Mouse (Mus musculus): ENCODE results near the gene Vmn1r167. TPM values are rescaled to one million over a fixed set of nuclear protein-coding genes. Genes with fewer than 3 reads are reported as not detected.
"Not testable (repeated sequence)": the region's sequence is repeated elsewhere in the genome, so short reads cannot be mapped to it uniquely, and the experiment has no call there.

The Vmn1r167 gene
- not detected in 2 replicates for polyA plus RNA-seq (2015; fragmentation: Nextera tagmentation; extraction: Ambion mirVana)

- H3K4me1 ChIP-seq; H3K27me3 ChIP-seq; ATAC-seq (ENCODE audit: insufficient number of reproducible peaks, insufficient read depth, low FRiP score, low TSS enrichment, low read depth); H3K36me3 ChIP-seq; H3K9ac ChIP-seq; H3K4me3 ChIP-seq; H3K27ac ChIP-seq; H3K4me2 ChIP-seq: not testable (repeated sequence)
- H3K9me3 ChIP-seq, result peaks cover 12% of the 10 kb centered on the region
- 82% methylated on average over 2 of the region's 2 CpGs for WGBS
Measured at GRCm38 (mm10) chr7:23507106-23507505, at the start of gene Vmn1r167. Gene Vmn1r167, minus strand, starts transcription at chr7:23507206.

GRCm38 (mm10) chr7:23539432-23539831 lies 32.4 kb upstream of the Vmn1r167 start, which contains the start of gene Vmn1r168:
Gene Vmn1r168, plus strand, starts transcription at chr7:23539732.
- not testable (repeated sequence) for H3K27ac ChIP-seq; H3K4me3 ChIP-seq; H3K4me1 ChIP-seq; H3K36me3 ChIP-seq; H3K27me3 ChIP-seq; H3K9me3 ChIP-seq; H3K4me2 ChIP-seq; ATAC-seq (ENCODE audit: insufficient number of reproducible peaks, insufficient read depth, low FRiP score, low TSS enrichment, low read depth); H3K9ac ChIP-seq
- no CpG with 5 or more reads among the region's 1 CpGs for WGBS

- not testable (repeated sequence) for H3K36me3 ChIP-seq; H3K4me1 ChIP-seq; H3K27me3 ChIP-seq; H3K4me2 ChIP-seq; H3K4me3 ChIP-seq; ATAC-seq (ENCODE audit: insufficient number of reproducible peaks, insufficient read depth, low FRiP score, low TSS enrichment, low read depth); H3K9ac ChIP-seq; H3K27ac ChIP-seq
- H3K9me3 ChIP-seq, result peaks cover 14% of the 10 kb centered on the region; the same call in 1 of the 2 replicates
- 71% methylated on average over 2 of the region's 2 CpGs for WGBS
Measured at GRCm38 (mm10) chr7:23472886-23473285, 34.1 kb downstream of the Vmn1r167 start.

- not testable (repeated sequence) for H3K9ac ChIP-seq; H3K4me2 ChIP-seq; H3K4me3 ChIP-seq; H3K4me1 ChIP-seq; H3K27ac ChIP-seq; H3K36me3 ChIP-seq; ATAC-seq (ENCODE audit: insufficient number of reproducible peaks, insufficient read depth, low FRiP score, low TSS enrichment, low read depth); H3K27me3 ChIP-seq
- peaks cover 27% of the 10 kb centered on the region for H3K9me3 ChIP-seq
- WGBS, result 61% methylated on average over 3 of the region's 3 CpGs
Measured at GRCm38 (mm10) chr7:23470832-23471231, 36.2 kb downstream of the Vmn1r167 start.

- H3K27me3 ChIP-seq, H3K9ac ChIP-seq: not testable (repeated sequence)
Measured at GRCm38 (mm10) chr7:23470201-23470600, 36.8 kb downstream of the Vmn1r167 start.

More at GRCm38 (mm10) chr7:23470201-23470600, 36.8 kb downstream of the Vmn1r167 start:
- not testable (repeated sequence) for H3K27ac ChIP-seq; ATAC-seq (ENCODE audit: insufficient number of reproducible peaks, insufficient read depth, low FRiP score, low TSS enrichment, low read depth); H3K4me2 ChIP-seq; H3K36me3 ChIP-seq; H3K4me3 ChIP-seq; H3K4me1 ChIP-seq
- H3K9me3 ChIP-seq, result peaks cover 28% of the 10 kb centered on the region
- 72% methylated on average over 3 of the region's 3 CpGs for WGBS

Other genes starting within 250 kb of the Vmn1r167 start
- not detected in 2 replicates for gene Gm6902, start 228.3 kb downstream of the Vmn1r167 start, polyA plus RNA-seq (2015; fragmentation: Nextera tagmentation; extraction: Ambion mirVana)
- gene Nlrp4e, start 206.0 kb downstream of the Vmn1r167 start, polyA plus RNA-seq (2015; fragmentation: Nextera tagmentation; extraction: Ambion mirVana), result not detected in 2 replicates
- gene Nlrp5, start 121.3 kb downstream of the Vmn1r167 start, polyA plus RNA-seq (2015; fragmentation: Nextera tagmentation; extraction: Ambion mirVana), result not detected in 2 replicates
- gene Vmn1r168, start 32.5 kb upstream of the Vmn1r167 start, polyA plus RNA-seq (2015; fragmentation: Nextera tagmentation; extraction: Ambion mirVana), result not detected in 2 replicates
- not detected in 2 replicates for gene Vmn1r169, start 68.3 kb upstream of the Vmn1r167 start, polyA plus RNA-seq (2015; fragmentation: Nextera tagmentation; extraction: Ambion mirVana)
- not detected in 2 replicates for gene Vmn1r170, start 99.0 kb upstream of the Vmn1r167 start, polyA plus RNA-seq (2015; fragmentation: Nextera tagmentation; extraction: Ambion mirVana)
- gene Vmn1r171, start 123.5 kb upstream of the Vmn1r167 start, polyA plus RNA-seq (2015; fragmentation: Nextera tagmentation; extraction: Ambion mirVana), result not detected in 2 replicates
- not detected in 2 replicates for gene Vmn1r172, start 151.1 kb upstream of the Vmn1r167 start, polyA plus RNA-seq (2015; fragmentation: Nextera tagmentation; extraction: Ambion mirVana)
- not detected in 2 replicates for gene Vmn1r173, start 193.5 kb upstream of the Vmn1r167 start, polyA plus RNA-seq (2015; fragmentation: Nextera tagmentation; extraction: Ambion mirVana)
- gene Vmn1r174, start 245.1 kb upstream of the Vmn1r167 start, polyA plus RNA-seq (2015; fragmentation: Nextera tagmentation; extraction: Ambion mirVana), result not detected in 2 replicates